Mouse (Mus musculus): Measurements from ENCODE around the gene Inhbe. TPM values are rescaled to one million over a fixed set of nuclear protein-coding genes. Genes with fewer than 3 reads are reported as not detected.
"Not testable (repeated sequence)": the region's sequence is repeated elsewhere in the genome, so short reads cannot be mapped to it uniquely, and the experiment has no call there.

Gene Inhbe
- polyA plus RNA-seq, 1 experiment from 2014 or later = not detected

- 5% methylated on average over 29 of the region's 29 CpGs for WGBS
- Histone ChIP-seq H3K27ac (no peak overlapping the region), H3K9me3 (no peaks in the 10 kb centered on the region), H3K4me3 (replicated peaks) (peak overlapping the region; percentile 35), H3K4me1 (peaks cover 14% of the 10 kb centered on the region), H3K4me2 (peak overlapping the region; percentile 53), H3K9ac (0 out of 2 replicates have a peak overlapping the region, but pooled peaks have one; percentile 36), H3K36me3 (replicated peaks) (no peaks in the 10 kb centered on the region), H3K27me3 (peaks cover 100% of the 10 kb centered on the region)
- ATAC-seq (ENCODE audit: low FRiP score) = no peak
These were observed 27.4 kb downstream of the Inhbe start for GRCm38 (mm10) chr10:127326828-127327227.

- H3K9me3 ChIP-seq = no peaks in the 10 kb centered on the region
- H3K4me1 ChIP-seq = peaks cover 14% of the 10 kb centered on the region
- peak overlapping the region; percentile 53 for H3K4me2 ChIP-seq
- peak overlapping the region; percentile 36; the same call in 1 of the 2 replicates for H3K9ac ChIP-seq
- peak overlapping the region; percentile 35 for H3K4me3 ChIP-seq (replicated peaks)
- no peaks in the 10 kb centered on the region for H3K36me3 ChIP-seq (replicated peaks)
- no peak for ATAC-seq (ENCODE audit: low FRiP score)
- 2% methylated on average over 54 of the region's 54 CpGs for WGBS
- H3K27me3 ChIP-seq = peaks cover 100% of the 10 kb centered on the region
- H3K27ac ChIP-seq = no peak overlapping the region
These were observed 28.0 kb downstream of the Inhbe start for GRCm38 (mm10) chr10:127326017-127326801.

DNA sequence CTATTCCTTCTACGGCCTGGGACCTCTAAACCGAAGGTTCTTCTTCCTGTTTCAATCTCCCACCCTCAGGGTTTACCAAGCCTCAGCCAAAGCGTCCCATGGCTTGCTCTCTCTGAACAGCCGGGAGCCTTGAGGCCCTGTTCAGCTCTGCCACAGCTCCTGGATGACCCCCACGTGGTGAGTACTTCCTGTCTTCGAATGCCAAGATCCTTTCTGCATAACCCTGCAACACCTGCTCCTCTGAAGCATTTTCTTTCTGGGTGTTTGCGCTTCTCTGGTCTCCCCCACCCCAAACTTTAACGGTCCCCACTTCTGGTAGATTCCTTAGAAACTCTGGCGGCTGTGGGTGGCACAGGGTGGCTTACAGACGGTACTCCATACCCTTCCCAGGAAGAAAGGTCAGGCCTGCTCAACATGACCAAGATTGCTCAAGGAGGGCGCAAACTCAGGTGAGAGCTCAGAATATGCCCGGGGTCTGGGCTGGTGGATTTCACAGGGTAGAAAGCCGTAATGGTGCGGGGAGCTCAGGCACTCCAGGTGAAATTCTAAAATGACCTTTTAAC lies 28.7 kb downstream of the Inhbe start:
- Histone ChIP-seq H3K27ac (no peak overlapping the region), H3K4me3 (replicated peaks) (peak overlapping the region; percentile 35; the same call in 1 of the 2 replicates), H3K36me3 (replicated peaks) (no peaks in the 10 kb centered on the region), H3K27me3 (peaks cover 99% of the 10 kb centered on the region), H3K9me3 (no peaks in the 10 kb centered on the region), H3K9ac (no peak overlapping the region), H3K4me2 (peak overlapping the region; percentile 53), H3K4me1 (peaks cover 14% of the 10 kb centered on the region)
- WGBS = 30% methylated on average over 14 of the region's 14 CpGs
- ATAC-seq (ENCODE audit: low FRiP score) = no peak

DNA sequence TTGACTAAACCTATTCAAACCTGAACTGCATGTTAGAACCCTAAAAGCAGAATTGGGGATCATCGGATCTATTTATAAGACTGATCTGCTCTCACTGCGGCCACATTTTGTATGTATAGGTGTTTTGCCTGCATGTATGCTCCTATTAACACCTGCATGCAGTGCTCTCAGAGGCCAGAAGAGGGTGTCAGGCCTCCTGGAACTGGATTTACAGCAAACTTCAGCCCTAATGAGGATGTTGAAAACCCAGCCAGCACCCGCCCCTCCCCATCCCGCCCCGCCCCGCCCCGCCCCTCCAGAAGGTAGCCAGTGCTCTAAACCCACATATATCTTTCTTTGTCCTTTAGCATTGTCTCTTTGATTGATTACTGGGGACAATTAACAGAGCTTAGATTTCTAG lies 29.7 kb downstream of the Inhbe start:
- no peak overlapping the region for H3K4me3 ChIP-seq (replicated peaks)
- H3K9ac ChIP-seq = no peak overlapping the region
- peaks cover 14% of the 10 kb centered on the region for H3K4me1 ChIP-seq
- peaks cover 88% of the 10 kb centered on the region for H3K27me3 ChIP-seq
- WGBS = 11% methylated on average over 7 of the region's 7 CpGs
- no peak for ATAC-seq (ENCODE audit: low FRiP score)
- no peaks in the 10 kb centered on the region for H3K9me3 ChIP-seq
- H3K36me3 ChIP-seq (replicated peaks) = no peaks in the 10 kb centered on the region
- no peak overlapping the region for H3K27ac ChIP-seq
- H3K4me2 ChIP-seq = no peak overlapping the region

- no peak overlapping the region for H3K9ac ChIP-seq
- no peak overlapping the region for H3K4me2 ChIP-seq
- peaks cover 76% of the 10 kb centered on the region for H3K27me3 ChIP-seq
- H3K36me3 ChIP-seq (replicated peaks) = no peaks in the 10 kb centered on the region
- H3K27ac ChIP-seq = no peak overlapping the region
- H3K4me3 ChIP-seq (replicated peaks) = no peak overlapping the region
- 76% methylated on average over 17 of the region's 17 CpGs for WGBS
- peaks cover 14% of the 10 kb centered on the region for H3K4me1 ChIP-seq
- ATAC-seq (ENCODE audit: low FRiP score) = no peak
- H3K9me3 ChIP-seq = no peaks in the 10 kb centered on the region
These were observed 30.9 kb downstream of the Inhbe start for GRCm38 (mm10) chr10:127323131-127323855.

DNA sequence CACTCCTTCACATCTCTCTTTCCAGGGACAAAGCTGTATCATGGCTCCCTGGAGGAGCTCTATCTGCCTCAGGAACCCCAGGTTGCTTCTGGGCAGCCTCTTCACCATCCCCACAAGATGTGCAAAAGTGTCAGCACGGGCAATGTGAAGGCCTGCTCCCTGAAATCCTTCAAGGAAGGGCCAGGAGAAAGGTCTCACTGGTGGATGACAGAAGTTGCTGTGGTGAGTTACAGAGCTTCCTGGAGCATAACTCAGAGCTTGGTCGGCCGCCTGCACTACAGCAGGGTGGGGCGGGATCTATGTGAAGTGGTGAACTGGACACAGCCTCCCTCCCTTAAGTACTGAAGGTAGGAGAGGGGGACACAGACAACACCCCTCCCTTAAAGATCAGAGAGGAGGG lies 31.5 kb downstream of the Inhbe start:
- H3K9me3 ChIP-seq = no peaks in the 10 kb centered on the region
- no peak overlapping the region for H3K4me2 ChIP-seq
- no peak overlapping the region for H3K27ac ChIP-seq
- H3K4me3 ChIP-seq (replicated peaks) = no peak overlapping the region
- H3K9ac ChIP-seq = no peak overlapping the region
- H3K4me1 ChIP-seq = peaks cover 14% of the 10 kb centered on the region
- no peak for ATAC-seq (ENCODE audit: low FRiP score)
- 82% methylated on average over 4 of the region's 4 CpGs for WGBS
- H3K36me3 ChIP-seq (replicated peaks) = no peaks in the 10 kb centered on the region
- peaks cover 74% of the 10 kb centered on the region for H3K27me3 ChIP-seq

DNA sequence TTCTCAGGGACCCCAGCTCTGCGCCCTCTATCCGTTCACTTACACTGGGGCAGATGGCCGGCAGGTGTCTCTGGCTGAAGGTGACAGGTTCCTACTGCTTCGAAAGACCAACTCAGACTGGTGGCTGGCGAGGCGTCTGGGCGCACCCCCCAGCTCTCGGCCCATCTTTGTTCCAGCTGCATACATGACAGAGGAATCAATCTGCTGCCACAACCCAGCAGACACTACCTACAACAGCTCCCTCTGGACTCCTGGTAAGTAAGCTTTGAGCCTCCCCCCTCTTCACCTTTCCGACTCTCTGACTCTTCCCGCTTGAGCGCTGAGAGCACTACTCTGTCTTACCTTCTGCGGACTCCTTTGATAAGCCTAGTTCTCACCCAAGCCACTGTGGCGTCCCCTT lies 32.0 kb downstream of the Inhbe start:
- Histone ChIP-seq H3K9me3 (no peaks in the 10 kb centered on the region), H3K36me3 (replicated peaks) (no peaks in the 10 kb centered on the region), H3K9ac (no peak overlapping the region), H3K27me3 (peaks cover 69% of the 10 kb centered on the region), H3K4me1 (peaks cover 14% of the 10 kb centered on the region), H3K27ac (no peak overlapping the region), H3K4me3 (replicated peaks) (no peak overlapping the region), H3K4me2 (no peak overlapping the region)
- ATAC-seq (ENCODE audit: low FRiP score) = no peak
- 67% methylated on average over 13 of the region's 13 CpGs for WGBS

GRCm38 (mm10) chr10:127321621-127322020 lies 32.6 kb downstream of the Inhbe start, which contains the start of gene Arhgap9:
Gene Arhgap9, plus strand, starts transcription at chr10:127321964.
- Histone ChIP-seq H3K4me1 (peaks cover 8% of the 10 kb centered on the region), H3K4me3 (replicated peaks) (no peak within 1 kb of the TSS), H3K27me3 (peaks cover 64% of the 10 kb centered on the region), H3K36me3 (replicated peaks) (no peaks in the 10 kb centered on the region), H3K9me3 (no peaks in the 10 kb centered on the region), H3K4me2 (no peak within 1 kb of the TSS), H3K27ac (no peak within 1 kb of the TSS), H3K9ac (no peak within 1 kb of the TSS)
- WGBS = 64% methylated on average over 3 of the region's 3 CpGs
- no peak for ATAC-seq (ENCODE audit: low FRiP score)

- Histone ChIP-seq H3K36me3 (replicated peaks) (no peaks in the 10 kb centered on the region), H3K9me3 (no peaks in the 10 kb centered on the region), H3K27ac (no peak overlapping the region), H3K4me3 (replicated peaks) (no peak overlapping the region), H3K4me2 (no peak overlapping the region), H3K27me3 (peaks cover 47% of the 10 kb centered on the region), H3K4me1 (no peaks in the 10 kb centered on the region), H3K9ac (no peak overlapping the region)
- WGBS = 81% methylated on average over 7 of the region's 7 CpGs
- no peak for ATAC-seq (ENCODE audit: low FRiP score)
These were observed 34.2 kb downstream of the Inhbe start for GRCm38 (mm10) chr10:127319969-127320368.

DNA sequence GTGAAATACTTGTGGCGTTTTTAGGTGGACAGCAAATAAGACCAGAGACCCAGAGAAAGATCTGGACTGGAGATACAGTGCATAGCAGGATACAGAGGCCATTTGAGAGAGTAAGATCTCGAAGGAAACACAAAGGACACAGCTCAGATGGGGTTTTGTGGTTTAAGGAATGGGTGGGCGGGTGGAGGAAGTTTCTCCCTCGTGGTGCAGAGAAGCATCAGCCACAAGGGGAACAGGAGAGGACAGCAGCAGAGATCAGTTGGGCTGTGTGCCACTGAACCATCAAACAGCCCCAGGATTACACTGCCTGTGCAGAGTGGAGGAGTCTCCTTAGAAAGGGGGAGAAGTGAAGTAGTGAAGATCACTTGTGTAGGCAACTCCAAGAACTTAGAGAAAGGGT lies 36.2 kb downstream of the Inhbe start:
- no peak overlapping the region for H3K4me2 ChIP-seq
- H3K9me3 ChIP-seq = no peaks in the 10 kb centered on the region
- H3K27ac ChIP-seq = no peak overlapping the region
- no peaks in the 10 kb centered on the region for H3K36me3 ChIP-seq (replicated peaks)
- 47% methylated on average over 4 of the region's 4 CpGs for WGBS
- no peaks in the 10 kb centered on the region for H3K4me1 ChIP-seq
- peaks cover 27% of the 10 kb centered on the region for H3K27me3 ChIP-seq
- no peak overlapping the region for H3K9ac ChIP-seq
- H3K4me3 ChIP-seq (replicated peaks) = no peak overlapping the region
- ATAC-seq (ENCODE audit: low FRiP score) = no peak

GRCm38 (mm10) chr10:127317277-127317676 lies 36.9 kb downstream of the Inhbe start:
- Histone ChIP-seq H3K27ac (no peak overlapping the region), H3K4me3 (replicated peaks) (no peak overlapping the region), H3K27me3 (peaks cover 20% of the 10 kb centered on the region), H3K9me3 (no peaks in the 10 kb centered on the region), H3K9ac (no peak overlapping the region), H3K4me1 (no peaks in the 10 kb centered on the region; the same call in 1 of the 2 replicates), H3K4me2 (no peak overlapping the region), H3K36me3 (replicated peaks) (no peaks in the 10 kb centered on the region)
- 86% methylated on average over 2 of the region's 2 CpGs for WGBS
- ATAC-seq (ENCODE audit: low FRiP score) = no peak

GRCm38 (mm10) chr10:127314950-127315349 lies 39.3 kb downstream of the Inhbe start:
- not testable (repeated sequence) for ATAC-seq (ENCODE audit: low FRiP score)
- WGBS = 78% methylated on average over 1 of the region's 1 CpGs

More at GRCm38 (mm10) chr10:127314950-127315349, 39.3 kb downstream of the Inhbe start:
- not testable (repeated sequence) for H3K9me3 ChIP-seq; H3K36me3 ChIP-seq (replicated peaks); H3K27ac ChIP-seq; H3K4me3 ChIP-seq (replicated peaks); H3K9ac ChIP-seq; H3K4me2 ChIP-seq; H3K27me3 ChIP-seq
- peaks cover 12% of the 10 kb centered on the region for H3K4me1 ChIP-seq
